Mouse (Mus musculus) heart, embryonic 15.5 days (tissue): Measurements from ENCODE around the gene Gm973. TPM values are rescaled to one million over a fixed set of nuclear protein-coding genes. Genes with fewer than 3 reads are reported as not detected.
"Not testable (repeated sequence)": the region's sequence is repeated elsewhere in the genome, so short reads cannot be mapped to it uniquely, and the experiment has no call there.

ENCODE experiments used
- ATAC-seq: fragments of 200-750 bp; cut with Nextera tagmentation; replicated peaks from 2 replicates; pipeline ENCODE4 v1.8.0; 2017; ENCODE audit warnings: low read depth, moderate TSS enrichment; ENCODE audit not compliant: insufficient number of reproducible peaks, insufficient read depth, low FRiP score
- H3K27ac ChIP-seq: fragments of 300-500 bp; sonication (generic); 2 replicates; pipeline ENCODE4 v1.5.1; 2015; ENCODE audit warnings: mild to moderate bottlenecking, inconsistent platforms
- H3K27me3 ChIP-seq: fragments of 300-500 bp; sonication (generic); 2 replicates; pipeline ENCODE4 v1.6.1; 2015; ENCODE audit warnings: inconsistent platforms
- H3K36me3 ChIP-seq: fragments of 300-500 bp; sonication (generic); 2 replicates; pipeline ENCODE4 v1.6.1; 2015; ENCODE audit warnings: mild to moderate bottlenecking, inconsistent platforms
- H3K4me1 ChIP-seq: fragments of 300-500 bp; sonication (generic); replicated peaks from 2 replicates; pipeline ENCODE4 v1.6.1; 2015; ENCODE audit warnings: inconsistent platforms
- H3K4me2 ChIP-seq: fragments of 300-500 bp; sonication (generic); 2 replicates; pipeline ENCODE4 v1.6.1; 2015; ENCODE audit warnings: inconsistent platforms, mild to moderate bottlenecking, moderate library complexity
- H3K4me3 ChIP-seq: fragments of 300-500 bp; sonication (generic); 2 replicates; pipeline ENCODE4 v1.5.1; 2015; ENCODE audit warnings: mild to moderate bottlenecking, inconsistent platforms
- H3K9ac ChIP-seq: fragments of 300-500 bp; sonication (generic); 2 replicates; pipeline ENCODE4 v1.6.1; 2015; ENCODE audit warnings: mild to moderate bottlenecking, inconsistent platforms
- H3K9me3 ChIP-seq: fragments of 300-500 bp; sonication (generic); replicated peaks from 2 replicates; pipeline ENCODE4 v1.6.1; 2016; ENCODE audit warnings: inconsistent platforms
- WGBS: fragments of 180-500 bp; shearing (Covaris S2); methylation state at CpG from one replicate; pipeline ENCODE4 v1.1.7; 2015; ENCODE audit warnings: mixed read lengths; 5-methylcytosine and 5-hydroxymethylcytosine counted together
- polyA plus RNA-seq: library from polyadenylated mRNA; unstranded; fragments of >200 nt; fragmentation: Nextera tagmentation; extraction: Ambion mirVana; gene quantifications from 2 replicates; pipeline ENCODE4 v1.2.1, GENCODE M21; 2015

Gene Gm973
- polyA plus RNA-seq, 1 experiment from 2014 or later: 0.34 TPM

- WGBS: 84% methylated on average over 3 of the region's 3 CpGs
- no peak overlapping the region for H3K4me3 ChIP-seq
Measured at GRCm38 (mm10) chr1:59638371-59638770, 122.3 kb downstream of the Gm973 start.

DNA sequence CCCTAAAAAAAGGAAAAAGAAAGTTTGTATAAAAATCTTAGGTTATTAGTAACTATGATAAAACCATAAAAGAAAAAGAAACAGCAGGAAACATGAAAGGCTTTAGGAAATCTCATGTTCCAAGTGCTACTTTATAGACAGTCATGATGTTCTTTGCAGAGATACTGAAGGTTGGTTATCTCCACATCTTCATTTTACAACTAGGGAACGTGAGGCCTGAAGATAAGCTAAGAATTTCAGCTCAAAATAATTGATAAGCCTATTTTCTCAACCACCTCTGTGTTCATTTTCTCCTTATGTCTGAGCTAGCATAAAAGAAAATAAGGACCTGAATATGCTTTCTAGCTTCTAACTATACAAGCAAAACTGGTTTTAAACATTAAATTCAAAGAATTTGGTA, 126.4 kb downstream of the Gm973 start:
- Histone ChIP-seq H3K36me3 (peaks cover 25% of the 10 kb centered on the region), H3K27me3 (no peaks in the 10 kb centered on the region), H3K4me2 (no peak overlapping the region), H3K9ac (no peak overlapping the region), H3K9me3 (no peaks in the 10 kb centered on the region), H3K27ac (no peak overlapping the region), H3K4me3 (no peak overlapping the region), H3K4me1 (no peaks in the 10 kb centered on the region)
- no peak for ATAC-seq
- 46% methylated on average over 1 of the region's 1 CpGs for WGBS

More at GRCm38 (mm10) chr1:59638371-59638770, 122.3 kb downstream of the Gm973 start:
- Histone ChIP-seq H3K4me1 (no peaks in the 10 kb centered on the region), H3K4me2 (no peak overlapping the region), H3K36me3 (peaks cover 18% of the 10 kb centered on the region), H3K27ac (no peak overlapping the region), H3K27me3 (no peaks in the 10 kb centered on the region), H3K9me3 (no peaks in the 10 kb centered on the region), H3K9ac (no peak overlapping the region)
- no peak for ATAC-seq

- not testable (repeated sequence) for H3K4me3 ChIP-seq, ATAC-seq, H3K27ac ChIP-seq, H3K4me1 ChIP-seq, H3K27me3 ChIP-seq, H3K9ac ChIP-seq, H3K4me2 ChIP-seq, H3K9me3 ChIP-seq
- H3K36me3 ChIP-seq: peaks cover 30% of the 10 kb centered on the region
- 94% methylated on average over 2 of the region's 2 CpGs for WGBS
Measured at GRCm38 (mm10) chr1:59646502-59646901, 130.4 kb downstream of the Gm973 start.

- no peak overlapping the region for H3K9ac ChIP-seq
- peaks cover 22% of the 10 kb centered on the region for H3K36me3 ChIP-seq
Measured at GRCm38 (mm10) chr1:59651201-59651819, 135.2 kb downstream of the Gm973 start.

DNA sequence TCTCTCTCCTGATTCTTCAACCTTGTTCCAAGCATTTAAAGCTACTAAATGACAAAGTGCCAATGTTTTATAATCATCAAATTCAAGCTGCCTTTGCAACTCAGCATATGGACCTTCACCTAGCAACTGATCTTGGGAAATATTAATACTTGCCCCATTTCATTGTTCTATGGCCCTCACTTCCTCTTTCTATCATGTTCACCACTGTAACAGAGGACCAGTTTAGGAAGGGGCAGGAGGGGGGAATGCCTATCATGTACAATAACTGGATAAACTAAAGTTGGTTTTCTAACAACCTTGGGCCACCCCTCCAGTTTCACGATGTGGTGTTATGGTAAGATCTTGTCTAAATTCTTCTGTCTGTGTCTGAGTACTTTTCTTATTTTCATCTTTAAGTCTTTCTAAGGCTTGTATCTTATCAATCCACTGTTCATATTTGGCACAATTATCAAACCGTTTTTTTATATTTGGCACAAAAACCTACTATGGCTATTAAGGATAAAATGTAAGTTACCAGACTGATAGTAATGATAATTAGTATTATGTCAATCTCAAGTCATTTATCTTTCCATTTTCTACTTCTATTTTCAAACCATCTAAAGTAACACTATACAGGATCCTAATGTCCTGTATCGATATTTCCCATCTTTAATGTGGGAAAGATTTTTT, 137.3 kb downstream of the Gm973 start:
- no peak overlapping the region for H3K27ac ChIP-seq
- H3K4me3 ChIP-seq: no peak overlapping the region
- no peak for ATAC-seq
- no peak overlapping the region for H3K4me2 ChIP-seq
- whole genome bisulfite sequencing: 86% methylated on average over 3 of the region's 3 CpGs
- H3K27me3 ChIP-seq: no peaks in the 10 kb centered on the region
- no peaks in the 10 kb centered on the region for H3K4me1 ChIP-seq
- peaks cover 14% of the 10 kb centered on the region for H3K36me3 ChIP-seq
- no peaks in the 10 kb centered on the region for H3K9me3 ChIP-seq
- no peak overlapping the region for H3K9ac ChIP-seq

More at GRCm38 (mm10) chr1:59651201-59651819, 135.2 kb downstream of the Gm973 start:
- Histone ChIP-seq H3K4me1 (no peaks in the 10 kb centered on the region), H3K27ac (no peak overlapping the region), H3K9me3 (no peaks in the 10 kb centered on the region), H3K27me3 (no peaks in the 10 kb centered on the region), H3K4me2 (no peak overlapping the region), H3K4me3 (no peak overlapping the region)
- WGBS: 85% methylated on average over 3 of the region's 3 CpGs
- ATAC-seq: no peak

GRCm38 (mm10) chr1:59656244-59657171, 140.4 kb downstream of the Gm973 start:
- 79% methylated on average over 7 of the region's 7 CpGs for WGBS

DNA sequence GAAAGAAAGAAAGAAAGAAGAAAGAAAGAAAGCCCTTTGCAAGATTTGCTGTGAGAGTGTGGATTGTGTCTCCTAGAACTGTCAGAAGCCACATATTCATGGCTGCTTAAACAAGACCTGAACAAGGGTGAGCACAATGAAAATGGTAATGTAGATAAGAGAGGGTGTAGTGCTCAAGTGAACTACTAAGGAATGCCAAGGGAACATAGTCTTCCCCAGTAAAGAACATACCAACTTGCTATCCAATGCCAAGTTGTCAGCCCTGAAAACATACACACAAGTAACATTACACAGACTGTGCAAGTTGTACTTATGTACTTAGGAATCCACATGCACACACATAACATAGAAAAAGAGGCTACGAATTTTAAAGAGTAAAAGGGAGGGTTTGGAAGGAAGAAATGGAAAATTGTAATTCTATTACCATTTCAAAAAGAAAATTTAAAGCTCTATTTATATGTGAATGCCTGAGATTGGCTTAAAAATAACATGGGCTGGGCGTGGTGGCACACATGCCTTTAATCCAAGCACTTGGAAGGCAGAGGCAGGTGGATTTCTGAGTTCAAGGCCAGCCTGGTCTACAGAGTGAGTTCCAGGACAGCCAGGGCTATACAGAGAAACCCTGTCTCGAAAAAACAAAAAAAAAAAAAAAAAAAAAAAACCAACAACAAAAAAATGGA, 147.5 kb downstream of the Gm973 start:
- H3K4me1 ChIP-seq: peaks cover 11% of the 10 kb centered on the region
- H3K27me3 ChIP-seq: no peaks in the 10 kb centered on the region
- no peak overlapping the region for H3K9ac ChIP-seq
- 0 out of 2 replicates have a peak, but pooled peaks cover 3% of the 10 kb centered on the region for H3K36me3 ChIP-seq
- H3K4me3 ChIP-seq: no peak overlapping the region
- no peaks in the 10 kb centered on the region for H3K9me3 ChIP-seq
- no peak overlapping the region for H3K4me2 ChIP-seq
- 87% methylated on average over 3 of the region's 3 CpGs for WGBS
- no peak overlapping the region for H3K27ac ChIP-seq
- no peak for ATAC-seq

More at GRCm38 (mm10) chr1:59656244-59657171, 140.4 kb downstream of the Gm973 start:
- Histone ChIP-seq H3K27ac (no peak overlapping the region), H3K4me3 (no peak overlapping the region), H3K4me2 (no peak overlapping the region), H3K9ac (no peak overlapping the region), H3K36me3 (peaks cover 8% of the 10 kb centered on the region; the same call in 1 of the 2 replicates), H3K4me1 (no peaks in the 10 kb centered on the region), H3K9me3 (no peaks in the 10 kb centered on the region), H3K27me3 (no peaks in the 10 kb centered on the region)
- ATAC-seq: no peak

- no peak overlapping the region for H3K4me2 ChIP-seq
- ATAC-seq: no peak
- H3K27ac ChIP-seq: no peak overlapping the region
- peaks cover 15% of the 10 kb centered on the region for H3K4me1 ChIP-seq
- no peak overlapping the region for H3K9ac ChIP-seq
- H3K36me3 ChIP-seq: no peaks in the 10 kb centered on the region
- no peaks in the 10 kb centered on the region for H3K9me3 ChIP-seq
- H3K27me3 ChIP-seq: no peaks in the 10 kb centered on the region
- peak overlapping the region; percentile 93; the same call in 1 of the 2 replicates for H3K4me3 ChIP-seq
- 81% methylated on average over 2 of the region's 2 CpGs for WGBS
Measured at GRCm38 (mm10) chr1:59668871-59669270, 152.8 kb downstream of the Gm973 start.

GRCm38 (mm10) chr1:59669962-59670630, 154.0 kb downstream of the Gm973 start:
- no peaks in the 10 kb centered on the region for H3K36me3 ChIP-seq
- H3K4me1 ChIP-seq: peaks cover 15% of the 10 kb centered on the region
- peak overlapping the region; percentile 93 for H3K4me3 ChIP-seq
- no peaks in the 10 kb centered on the region for H3K9me3 ChIP-seq
- peak overlapping the region; percentile 64 for H3K4me2 ChIP-seq
- peak overlapping the region; percentile 93 for H3K27ac ChIP-seq
- peak; percentile 70 for ATAC-seq
- no peaks in the 10 kb centered on the region for H3K27me3 ChIP-seq
- under 1% methylated on average over 54 of the region's 54 CpGs for WGBS
- H3K9ac ChIP-seq: peak overlapping the region; percentile 98

GRCm38 (mm10) chr1:59670641-59671168, 154.6 kb downstream of the Gm973 start, which contains the start of gene Sumo1:
Sumo1 (minus strand) TSS chr1:59670834.
- peaks cover 12% of the 10 kb centered on the region for H3K4me1 ChIP-seq
- no peaks in the 10 kb centered on the region for H3K27me3 ChIP-seq
- no peaks in the 10 kb centered on the region for H3K9me3 ChIP-seq
- peak within 1 kb of the TSS; percentile 98 for H3K9ac ChIP-seq
- WGBS: under 1% methylated on average over 35 of the region's 36 CpGs
- peak within 1 kb of the TSS; percentile 64 for H3K4me2 ChIP-seq
- peak; percentile 92 for ATAC-seq
- peak within 1 kb of the TSS; percentile 93 for H3K27ac ChIP-seq
- H3K36me3 ChIP-seq: no peaks in the 10 kb centered on the region
- H3K4me3 ChIP-seq: peak within 1 kb of the TSS; percentile 93
